Mouse (Mus musculus) liver, adult 2 months (tissue): Measurements from ENCODE around the gene Gm39566. TPM values are rescaled to one million over a fixed set of nuclear protein-coding genes. Genes with fewer than 3 reads are reported as not detected.

Experiments used
- DNase-seq: peaks from one replicate; pipeline ENCODE4 v3.0.0-alpha.2; 2011; ENCODE audit warnings: low read depth, low spot score; ENCODE audit errors: extremely low read depth
- H3K27ac ChIP-seq: fragments of 200-500 bp; replicated peaks from 2 replicates; pipeline ENCODE4 v1.5.1; 2012; ENCODE audit warnings: low read depth, mild to moderate bottlenecking, control low read depth, inconsistent platforms, low read length; ENCODE audit not compliant: insufficient read depth
- H3K27me3 ChIP-seq: fragments of 200-500 bp; 2 replicates; pipeline ENCODE4 v1.6.1; 2012; ENCODE audit warnings: mild to moderate bottlenecking, moderate library complexity, low read length, inconsistent platforms; ENCODE audit not compliant: control insufficient read depth, insufficient read depth
- H3K36me3 ChIP-seq: fragments of 200-500 bp; 2 replicates; pipeline ENCODE4 v1.6.1; 2012; ENCODE audit warnings: low read length, inconsistent platforms; ENCODE audit not compliant: control insufficient read depth, insufficient read depth
- H3K4me1 ChIP-seq: fragments of 200-500 bp; 2 replicates; pipeline ENCODE4 v1.6.1; 2011; ENCODE audit warnings: low read length; ENCODE audit not compliant: control insufficient read depth, insufficient read depth
- H3K4me3 ChIP-seq: fragments of 200-500 bp; 2 replicates; pipeline ENCODE4 v1.5.1; 2011; ENCODE audit warnings: low read depth, mild to moderate bottlenecking, control low read depth, low read length, moderate library complexity; ENCODE audit not compliant: insufficient read depth
- H3K79me2 ChIP-seq: fragments of 200-500 bp; 2 replicates; pipeline ENCODE4 v1.6.1; 2012; ENCODE audit warnings: inconsistent platforms, mild to moderate bottlenecking, low read length, moderate library complexity; ENCODE audit not compliant: control insufficient read depth, insufficient read depth
- H3K9ac ChIP-seq: fragments of 200-500 bp; 2 replicates; pipeline ENCODE4 v1.6.1; 2012; ENCODE audit warnings: low read depth, mild to moderate bottlenecking, control low read depth, inconsistent platforms, low read length
- CTCF ChIP-seq: fragments of 200-500 bp; IDR thresholded peaks from 2 replicates; pipeline ENCODE4 v1.5.1; 2011; ENCODE audit warnings: low read depth, low read length, control low read depth
- POLR2A ChIP-seq: fragments of 200-500 bp; IDR thresholded peaks from 2 replicates; pipeline ENCODE4 v1.6.1; 2011; ENCODE audit warnings: low read length, control low read depth; ENCODE audit not compliant: insufficient read depth; ENCODE audit errors: extremely low read depth
- WGBS: fragments of 180-500 bp; shearing (Covaris S2); methylation state at CpG from one replicate; pipeline ENCODE4 v1.1.7; 2018; 5-methylcytosine and 5-hydroxymethylcytosine counted together
- polyA plus RNA-seq: library from polyadenylated mRNA; depleted of rRNA; stranded (reverse); fragments of >200 nt; gene quantifications from 2 replicates; pipeline ENCODE4 v1.2.3, GENCODE M21; 2012
- total RNA-seq: library from RNA; depleted of rRNA; stranded (reverse); fragments of >200 nt; gene quantifications from 2 replicates; pipeline ENCODE4 v1.2.3, GENCODE M21; 2014

The Gm39566 gene
- total and polyA plus RNA-seq, 2 experiments, result not detected

DNA sequence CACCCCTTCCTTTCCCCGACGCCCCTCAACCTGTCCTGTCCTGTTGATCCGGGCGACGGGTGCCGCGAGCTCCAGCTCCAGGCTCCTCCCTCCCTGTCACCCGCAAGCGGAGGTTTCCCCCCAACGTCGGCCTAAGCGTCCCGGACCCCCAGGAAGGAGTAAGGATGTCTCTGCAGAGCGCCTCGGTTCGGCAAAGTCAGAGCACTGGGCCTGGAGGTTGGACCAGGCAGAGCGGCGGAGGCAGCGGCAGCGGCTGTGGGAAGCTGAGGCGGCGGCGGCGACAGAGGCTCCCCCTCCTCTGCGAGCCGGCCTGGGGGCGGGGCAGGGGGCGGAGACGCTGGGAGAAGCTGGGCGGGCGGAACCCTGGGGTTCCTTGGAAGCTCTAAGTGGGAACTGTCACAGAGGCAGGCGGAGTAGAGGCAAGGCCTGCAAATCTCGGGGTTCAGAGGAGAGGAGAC, 12.4 kb downstream of the Gm39566 start:
- peak overlapping the region; percentile 61 for H3K9ac ChIP-seq
- no peak for TF ChIP-seq CTCF
- TF ChIP-seq POLR2A, result 0 out of 2 replicates have a peak, but pooled peaks have one; percentile 33
- 0 out of 2 replicates have a peak overlapping the region, but pooled peaks have one; percentile 81 for H3K27ac ChIP-seq
- peak overlapping the region; percentile 59 for H3K4me3 ChIP-seq
- DNase-seq, result peak; percentile 62
- WGBS, result under 1% methylated on average over 33 of the region's 33 CpGs
- H3K4me1 ChIP-seq, result peaks cover 4% of the 10 kb centered on the region
- H3K79me2 ChIP-seq, result no peaks in the 10 kb centered on the region
- H3K27me3 ChIP-seq, result peaks cover 9% of the 10 kb centered on the region
- no peaks in the 10 kb centered on the region for H3K36me3 ChIP-seq

DNA sequence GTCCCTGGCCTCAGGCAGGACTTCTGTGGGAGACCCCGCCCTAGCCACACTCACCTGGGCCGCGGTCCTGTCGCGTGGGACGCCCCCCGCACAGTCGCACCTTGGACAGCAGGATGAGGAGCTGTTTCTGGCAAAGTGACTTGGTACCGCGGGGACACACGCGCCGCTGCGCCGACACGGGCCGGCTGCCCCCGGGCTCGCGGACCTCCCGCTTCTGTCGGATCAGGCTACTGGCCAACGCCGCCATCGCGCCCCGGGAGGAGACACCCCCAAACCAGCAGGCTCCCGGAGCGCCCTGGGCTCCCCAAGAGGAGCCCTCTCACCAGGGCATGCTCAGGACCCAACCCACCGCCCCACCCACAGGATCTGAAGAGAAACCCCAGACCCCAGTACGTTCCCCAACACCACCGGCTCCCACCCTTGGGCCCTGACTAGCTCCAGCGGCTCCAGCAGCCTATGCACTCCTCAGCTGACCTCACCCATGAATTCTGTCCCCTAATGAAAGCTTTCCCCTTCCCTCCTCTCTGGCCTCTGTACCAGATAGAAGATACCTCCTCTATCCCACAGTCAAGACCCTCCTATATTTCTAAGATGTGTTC, 13.6 kb downstream of the Gm39566 start, which contains the start of gene Fgf11:
Gene Fgf11 (minus strand): TSS at position 479 of the 599 bp plus-strand sequence.
- peak within 1 kb of the TSS; percentile 59 for H3K4me3 ChIP-seq
- no peaks in the 10 kb centered on the region for H3K79me2 ChIP-seq
- no peak for DNase-seq
- peak within 1 kb of the TSS; percentile 61 for H3K9ac ChIP-seq
- TF ChIP-seq POLR2A, result no peak
- TF ChIP-seq CTCF, result no peak
- no peak within 1 kb of the TSS for H3K27ac ChIP-seq
- peaks cover 4% of the 10 kb centered on the region for H3K4me1 ChIP-seq
- peaks cover 9% of the 10 kb centered on the region for H3K27me3 ChIP-seq
- H3K36me3 ChIP-seq, result no peaks in the 10 kb centered on the region
- 3% methylated on average over 33 of the region's 33 CpGs for WGBS

DNA sequence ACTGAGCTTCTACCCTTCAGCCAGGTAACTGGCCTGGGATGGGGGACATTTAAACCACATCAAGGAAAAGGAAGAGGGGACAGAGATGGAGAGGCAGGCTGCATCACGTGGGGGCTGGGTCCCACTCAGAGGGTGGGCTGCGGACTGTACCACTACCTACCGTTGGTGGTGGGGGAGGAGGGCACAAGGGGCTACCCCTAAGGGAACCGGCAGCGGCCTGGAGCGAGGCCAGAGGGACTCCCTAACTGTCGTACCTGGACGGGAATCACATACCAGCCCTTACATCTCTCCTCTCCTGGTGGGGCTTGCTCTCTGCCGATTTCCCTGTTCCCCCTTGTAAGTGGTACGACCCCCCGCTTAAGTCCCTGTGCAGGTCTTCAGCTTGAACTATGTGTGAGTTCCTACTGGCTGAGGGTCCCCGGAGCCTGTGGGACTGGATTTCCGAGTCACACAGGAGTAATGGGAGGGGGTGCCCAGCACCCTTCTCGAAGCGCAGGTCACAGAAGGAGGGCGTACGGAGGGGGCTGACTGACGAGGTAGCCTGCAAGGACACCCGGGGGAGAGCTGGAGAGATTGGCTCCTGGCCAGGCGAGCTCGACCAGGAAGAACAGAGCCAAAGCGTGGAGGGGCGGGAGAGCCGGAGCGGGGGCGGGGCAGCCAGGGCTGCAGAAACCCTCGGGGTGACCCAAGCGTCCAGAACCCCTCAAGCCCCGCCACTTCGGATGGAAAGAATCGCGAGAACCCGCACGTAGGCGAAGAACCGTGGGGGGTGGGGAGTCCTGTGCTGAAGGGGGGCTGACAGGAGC, 14.5 kb downstream of the Gm39566 start:
- WGBS, result 4% methylated on average over 36 of the region's 36 CpGs
- Histone ChIP-seq H3K27me3 (peaks cover 9% of the 10 kb centered on the region), H3K9ac (no peak overlapping the region), H3K4me3 (no peak overlapping the region; the same call in 1 of the 2 replicates), H3K79me2 (no peaks in the 10 kb centered on the region), H3K27ac (no peak overlapping the region), H3K4me1 (peaks cover 4% of the 10 kb centered on the region), H3K36me3 (no peaks in the 10 kb centered on the region)
- no peak for TF ChIP-seq CTCF
- TF ChIP-seq POLR2A, result no peak
- DNase-seq, result no peak

DNA sequence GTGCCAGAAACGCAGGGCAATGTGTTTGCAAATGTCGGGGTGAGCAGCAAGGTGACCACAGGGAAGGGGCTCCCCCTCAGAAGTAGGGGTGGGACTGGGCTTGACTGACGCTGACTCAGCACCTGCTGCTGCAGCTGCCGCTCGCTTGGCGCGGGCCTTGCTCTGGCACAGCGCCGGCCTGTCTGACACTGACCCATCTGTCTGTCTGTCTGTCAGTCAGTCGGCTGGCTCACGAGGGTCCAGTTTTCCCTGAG, 15.0 kb downstream of the Gm39566 start:
- Histone ChIP-seq H3K27ac (no peak overlapping the region), H3K36me3 (no peaks in the 10 kb centered on the region), H3K79me2 (no peaks in the 10 kb centered on the region), H3K27me3 (peaks cover 9% of the 10 kb centered on the region), H3K4me3 (no peak overlapping the region), H3K4me1 (peaks cover 4% of the 10 kb centered on the region), H3K9ac (no peak overlapping the region)
- no peak for TF ChIP-seq POLR2A
- no peak for TF ChIP-seq CTCF
- DNase-seq, result no peak
- 14% methylated on average over 11 of the region's 11 CpGs for WGBS

DNA sequence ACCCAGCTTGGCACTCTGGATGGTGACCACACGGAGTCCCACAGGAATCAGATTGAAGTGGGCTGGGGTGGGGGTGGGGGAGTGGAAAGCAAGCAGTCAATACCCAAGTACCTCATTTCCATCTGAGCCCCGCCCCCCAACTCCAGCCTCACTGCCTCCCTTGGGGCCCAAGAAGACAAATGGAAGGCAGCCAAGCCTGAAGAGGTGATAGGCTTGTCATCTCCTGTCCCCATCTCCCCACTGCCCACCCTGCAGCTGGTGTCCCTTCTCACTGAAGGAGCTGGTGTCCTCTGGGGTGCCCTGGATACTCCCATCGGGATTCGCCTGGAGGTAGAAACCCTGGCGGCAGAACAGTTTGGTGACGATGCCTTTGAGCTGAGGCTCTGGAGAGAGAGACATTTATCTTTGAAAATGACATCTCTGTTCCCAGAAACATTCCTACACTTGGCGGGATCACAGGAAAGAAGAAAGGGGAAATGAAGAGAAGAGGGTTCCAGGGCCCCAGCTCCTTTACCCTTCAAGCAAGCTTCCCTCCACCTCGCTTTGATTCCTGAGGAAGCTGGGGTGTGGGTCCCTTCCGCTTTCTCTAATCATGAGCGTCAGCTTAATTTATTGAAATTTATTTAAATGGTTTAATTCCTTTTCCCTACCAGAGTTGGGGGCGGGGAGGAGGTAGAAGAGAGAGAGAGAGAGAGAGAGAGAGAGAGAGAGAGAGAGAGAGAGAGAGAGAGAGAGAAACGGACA, 15.5 kb downstream of the Gm39566 start:
- H3K4me1 ChIP-seq, result peaks cover 8% of the 10 kb centered on the region
- H3K27ac ChIP-seq, result no peak overlapping the region
- no peaks in the 10 kb centered on the region for H3K79me2 ChIP-seq
- H3K36me3 ChIP-seq, result no peaks in the 10 kb centered on the region
- no peak for DNase-seq
- no peak for TF ChIP-seq POLR2A
- no peak for TF ChIP-seq CTCF
- H3K9ac ChIP-seq, result no peak overlapping the region
- H3K4me3 ChIP-seq, result no peak overlapping the region
- WGBS, result 68% methylated on average over 12 of the region's 12 CpGs
- peaks cover 9% of the 10 kb centered on the region for H3K27me3 ChIP-seq
